Mouse (Mus musculus) testis, postnatal 10 days (tissue): Measurements from ENCODE around the gene Tmem132b.

ENCODE experiments used
- DNase-seq: peaks from one replicate; pipeline ENCODE4 v3.0.0; 2021; ENCODE audit warnings: low spot score

Tmem132b gene

GRCm38 (mm10) chr5:125578661-125579060 lies 47.1 kb downstream of the Tmem132b start:
- no peak for DNase-seq

- DNase-seq: no peak
Observed at GRCm38 (mm10) chr5:125579153-125579552, 47.6 kb downstream of the Tmem132b start.

GRCm38 (mm10) chr5:125583298-125583697 lies 51.7 kb downstream of the Tmem132b start:
- no peak for DNase-seq

- DNase-seq: no peak
Observed at GRCm38 (mm10) chr5:125583836-125584235, 52.3 kb downstream of the Tmem132b start.

- no peak for DNase-seq
Observed at GRCm38 (mm10) chr5:125585211-125585610, 53.6 kb downstream of the Tmem132b start.

GRCm38 (mm10) chr5:125588203-125588602 lies 56.6 kb downstream of the Tmem132b start:
- DNase-seq: no peak

GRCm38 (mm10) chr5:125588876-125589667 lies 57.5 kb downstream of the Tmem132b start:
- DNase-seq: peak; percentile 45

GRCm38 (mm10) chr5:125598056-125598455 lies 66.5 kb downstream of the Tmem132b start:
- no peak for DNase-seq

- no peak for DNase-seq
Observed at GRCm38 (mm10) chr5:125607146-125607545, 75.6 kb downstream of the Tmem132b start.

- DNase-seq: no peak
Observed at GRCm38 (mm10) chr5:125609968-125610367, 78.4 kb downstream of the Tmem132b start.

- no peak for DNase-seq
Observed at GRCm38 (mm10) chr5:125612460-125612859, 80.9 kb downstream of the Tmem132b start.

- DNase-seq: no peak
Observed at GRCm38 (mm10) chr5:125613136-125613535, 81.6 kb downstream of the Tmem132b start.

GRCm38 (mm10) chr5:125614348-125614747 lies 82.8 kb downstream of the Tmem132b start:
- peak; percentile 60 for DNase-seq

GRCm38 (mm10) chr5:125617050-125617449 lies 85.5 kb downstream of the Tmem132b start:
- no peak for DNase-seq

GRCm38 (mm10) chr5:125627816-125628348 lies 96.3 kb downstream of the Tmem132b start:
- DNase-seq: no peak

- DNase-seq: no peak
Observed at GRCm38 (mm10) chr5:125634666-125635065, 103.1 kb downstream of the Tmem132b start.

GRCm38 (mm10) chr5:125640966-125641365 lies 109.4 kb downstream of the Tmem132b start:
- no peak for DNase-seq

GRCm38 (mm10) chr5:125641531-125642147 lies 110.1 kb downstream of the Tmem132b start:
- no peak for DNase-seq

GRCm38 (mm10) chr5:125648236-125648635 lies 116.7 kb downstream of the Tmem132b start:
- no peak for DNase-seq

- DNase-seq: no peak
Observed at GRCm38 (mm10) chr5:125649982-125650381, 118.4 kb downstream of the Tmem132b start.

- no peak for DNase-seq
Observed at GRCm38 (mm10) chr5:125658101-125658500, 126.5 kb downstream of the Tmem132b start.

- no peak for DNase-seq
Observed at GRCm38 (mm10) chr5:125658959-125659749, 127.6 kb downstream of the Tmem132b start.
